Mouse (Mus musculus): ENCODE data around the gene Vmn1r222. TPM values are rescaled to one million over a fixed set of nuclear protein-coding genes. Genes with fewer than 3 reads are reported as not detected.
A peak's percentile ranks its signal among the peaks of the same experiment; 100 is the strongest.
"Not testable (repeated sequence)": the region's sequence is repeated elsewhere in the genome, so short reads cannot be mapped to it uniquely, and the experiment has no call there.

Vmn1r222 gene
- not detected in 2 replicates for polyA plus RNA-seq (2016; fragmentation: Nextera tagmentation; extraction: Ambion mirVana)

GRCm38 (mm10) chr13:23235847-23236246, at the start of gene Vmn1r222:
Vmn1r222 (minus strand) TSS chr13:23235947.
- not testable (repeated sequence) for H3K4me2 ChIP-seq (replicated peaks); H3K27ac ChIP-seq; H3K4me3 ChIP-seq; H3K9me3 ChIP-seq; H3K4me1 ChIP-seq; H3K27me3 ChIP-seq (replicated peaks); H3K9ac ChIP-seq; H3K36me3 ChIP-seq; ATAC-seq (ENCODE audit: low FRiP score, low read depth)

- peaks cover 8% of the 10 kb centered on the region; the same call in 1 of the 2 replicates for H3K27me3 ChIP-seq (replicated peaks)
- no peak overlapping the region for H3K27ac ChIP-seq
- H3K4me3 ChIP-seq = peak overlapping the region; percentile 39
- 2% methylated on average over 22 of the region's 22 CpGs for WGBS
- 0 out of 2 replicates have a peak overlapping the region, but pooled peaks have one; percentile 26 for H3K9ac ChIP-seq
- peak; percentile 68 for ATAC-seq (ENCODE audit: low FRiP score, low read depth)
- no peaks in the 10 kb centered on the region for H3K9me3 ChIP-seq
- no peaks in the 10 kb centered on the region for H3K36me3 ChIP-seq
- H3K4me1 ChIP-seq = peaks cover 5% of the 10 kb centered on the region
- peak overlapping the region; percentile 71 for H3K4me2 ChIP-seq (replicated peaks)
These were observed 49.6 kb upstream of the Vmn1r222 start for GRCm38 (mm10) chr13:23285191-23285920.

GRCm38 (mm10) chr13:23279992-23280391, 44.2 kb upstream of the Vmn1r222 start:
- Histone ChIP-seq H3K9me3 (no peaks in the 10 kb centered on the region), H3K4me1 (no peaks in the 10 kb centered on the region), H3K27me3 (replicated peaks) (no peaks in the 10 kb centered on the region), H3K9ac (no peak overlapping the region), H3K36me3 (no peaks in the 10 kb centered on the region), H3K27ac (no peak overlapping the region), H3K4me3 (no peak overlapping the region), H3K4me2 (replicated peaks) (no peak overlapping the region)
- no peak for ATAC-seq (ENCODE audit: low FRiP score, low read depth)
- 97% methylated on average over 3 of the region's 3 CpGs for WGBS

GRCm38 (mm10) chr13:23279576-23279975, 43.8 kb upstream of the Vmn1r222 start:
- 85% methylated on average over 4 of the region's 4 CpGs for WGBS
- Histone ChIP-seq H3K27me3 (replicated peaks) (no peaks in the 10 kb centered on the region), H3K36me3 (no peaks in the 10 kb centered on the region), H3K4me2 (replicated peaks) (no peak overlapping the region), H3K4me1 (no peaks in the 10 kb centered on the region), H3K9me3 (no peaks in the 10 kb centered on the region), H3K4me3 (no peak overlapping the region), H3K9ac (no peak overlapping the region), H3K27ac (no peak overlapping the region)
- ATAC-seq (ENCODE audit: low FRiP score, low read depth) = no peak

GRCm38 (mm10) chr13:23270321-23271101, 34.8 kb upstream of the Vmn1r222 start:
- no peaks in the 10 kb centered on the region for H3K36me3 ChIP-seq
- H3K4me1 ChIP-seq = no peaks in the 10 kb centered on the region
- ATAC-seq (ENCODE audit: low FRiP score, low read depth) = peak; percentile 94
- 0 out of 2 replicates have a peak overlapping the region, but pooled peaks have one; percentile 13 for H3K9ac ChIP-seq
- 3% methylated on average over 34 of the region's 34 CpGs for WGBS
- H3K9me3 ChIP-seq = no peaks in the 10 kb centered on the region
- no peaks in the 10 kb centered on the region for H3K27me3 ChIP-seq (replicated peaks)
- H3K27ac ChIP-seq = no peak overlapping the region
- H3K4me2 ChIP-seq (replicated peaks) = peak overlapping the region; percentile 57
- peak overlapping the region; percentile 29 for H3K4me3 ChIP-seq

- ATAC-seq (ENCODE audit: low FRiP score, low read depth) = peak; percentile 66; the same call in 1 of the 2 replicates
- H3K27ac ChIP-seq = no peak overlapping the region
- peak overlapping the region; percentile 57 for H3K4me2 ChIP-seq (replicated peaks)
- H3K9me3 ChIP-seq = no peaks in the 10 kb centered on the region
- H3K9ac ChIP-seq = no peak overlapping the region
- no peaks in the 10 kb centered on the region for H3K4me1 ChIP-seq
- H3K4me3 ChIP-seq = peak overlapping the region; percentile 29; the same call in 1 of the 2 replicates
- no peaks in the 10 kb centered on the region for H3K27me3 ChIP-seq (replicated peaks)
- 29% methylated on average over 11 of the region's 11 CpGs for WGBS
- H3K36me3 ChIP-seq = no peaks in the 10 kb centered on the region
These were observed 33.9 kb upstream of the Vmn1r222 start for GRCm38 (mm10) chr13:23269681-23270080.

GRCm38 (mm10) chr13:23269127-23269526, 33.4 kb upstream of the Vmn1r222 start:
- WGBS = 44% methylated on average over 4 of the region's 4 CpGs
- ATAC-seq (ENCODE audit: low FRiP score, low read depth); H3K4me1 ChIP-seq: not testable (repeated sequence)

GRCm38 (mm10) chr13:23268606-23269005, 32.9 kb upstream of the Vmn1r222 start:
- 88% methylated on average over 3 of the region's 3 CpGs for WGBS
- not testable (repeated sequence) for H3K27ac ChIP-seq; H3K9ac ChIP-seq; H3K4me3 ChIP-seq; H3K27me3 ChIP-seq (replicated peaks); H3K4me1 ChIP-seq; H3K9me3 ChIP-seq; ATAC-seq (ENCODE audit: low FRiP score, low read depth); H3K4me2 ChIP-seq (replicated peaks); H3K36me3 ChIP-seq

More at GRCm38 (mm10) chr13:23269127-23269526, 33.4 kb upstream of the Vmn1r222 start:
- not testable (repeated sequence) for H3K9me3 ChIP-seq; H3K27ac ChIP-seq; H3K4me2 ChIP-seq (replicated peaks); H3K36me3 ChIP-seq; H3K4me3 ChIP-seq; H3K27me3 ChIP-seq (replicated peaks); H3K9ac ChIP-seq

GRCm38 (mm10) chr13:23258546-23259048, 22.9 kb upstream of the Vmn1r222 start:
- H3K9me3 ChIP-seq = no peaks in the 10 kb centered on the region
- H3K4me2 ChIP-seq (replicated peaks) = no peak overlapping the region
- no peaks in the 10 kb centered on the region for H3K27me3 ChIP-seq (replicated peaks)
- ATAC-seq (ENCODE audit: low FRiP score, low read depth) = no peak
- H3K27ac ChIP-seq = no peak overlapping the region
- no peak overlapping the region for H3K4me3 ChIP-seq
- 91% methylated on average over 2 of the region's 2 CpGs for WGBS
- H3K9ac ChIP-seq = no peak overlapping the region
- no peaks in the 10 kb centered on the region for H3K36me3 ChIP-seq
- no peaks in the 10 kb centered on the region for H3K4me1 ChIP-seq

- H3K4me2 ChIP-seq (replicated peaks); ATAC-seq (ENCODE audit: low FRiP score, low read depth); H3K9ac ChIP-seq; H3K27me3 ChIP-seq (replicated peaks); H3K36me3 ChIP-seq; H3K4me3 ChIP-seq; H3K27ac ChIP-seq; H3K9me3 ChIP-seq; H3K4me1 ChIP-seq: not testable (repeated sequence)
- 97% methylated on average over 1 of the region's 1 CpGs for WGBS
These were observed 11.1 kb upstream of the Vmn1r222 start, which contains the start of gene Vmn1r223 for GRCm38 (mm10) chr13:23246834-23247233. Vmn1r223 (plus strand) TSS chr13:23247134.

GRCm38 (mm10) chr13:23213827-23214226, 21.9 kb downstream of the Vmn1r222 start, which contains the start of gene Vmn1r221:
Vmn1r221 (plus strand) TSS chr13:23214127.
- H3K36me3 ChIP-seq; H3K9me3 ChIP-seq; H3K4me2 ChIP-seq (replicated peaks); H3K9ac ChIP-seq; H3K27ac ChIP-seq; ATAC-seq (ENCODE audit: low FRiP score, low read depth); H3K4me3 ChIP-seq; H3K27me3 ChIP-seq (replicated peaks); H3K4me1 ChIP-seq: not testable (repeated sequence)
- 90% methylated on average over 2 of the region's 2 CpGs for WGBS

GRCm38 (mm10) chr13:23203885-23204284, 31.9 kb downstream of the Vmn1r222 start:
- H3K27me3 ChIP-seq (replicated peaks); H3K36me3 ChIP-seq; H3K27ac ChIP-seq; H3K4me2 ChIP-seq (replicated peaks); ATAC-seq (ENCODE audit: low FRiP score, low read depth); H3K4me1 ChIP-seq; H3K9me3 ChIP-seq; H3K9ac ChIP-seq; H3K4me3 ChIP-seq: not testable (repeated sequence)
- 90% methylated on average over 1 of the region's 1 CpGs for WGBS
